Mouse (Mus musculus) kidney, embryonic 14.5 days (tissue): ENCODE measurements around the gene Tulp2. TPM values are rescaled to one million over a fixed set of nuclear protein-coding genes. Genes with fewer than 3 reads are reported as not detected.

Source experiments
- ATAC-seq: fragments of 200-750 bp; cut with Nextera tagmentation; 2 replicates; pipeline ENCODE4 v1.8.0; 2017; ENCODE audit warnings: moderate number of reproducible peaks, mild to moderate bottlenecking, moderate TSS enrichment, moderate library complexity; ENCODE audit not compliant: low FRiP score, low TSS enrichment
- H3K27ac ChIP-seq: fragments of 300-500 bp; sonication (generic); 2 replicates; pipeline ENCODE4 v1.5.1; 2014; ENCODE audit warnings: low read depth, mild to moderate bottlenecking, low read length, moderate library complexity, mixed read lengths
- H3K27me3 ChIP-seq: fragments of 300-500 bp; sonication (generic); 2 replicates; pipeline ENCODE4 v1.6.1; 2014; ENCODE audit warnings: mild to moderate bottlenecking, low read length; ENCODE audit not compliant: control insufficient read depth, insufficient read depth
- H3K36me3 ChIP-seq: fragments of 300-500 bp; sonication (generic); 2 replicates; pipeline ENCODE4 v1.6.1; 2014; ENCODE audit warnings: low read length, mixed read lengths; ENCODE audit not compliant: control insufficient read depth, insufficient read depth
- H3K4me1 ChIP-seq: fragments of 300-500 bp; sonication (generic); 2 replicates; pipeline ENCODE4 v1.6.1; 2014; ENCODE audit warnings: low read length, mixed read lengths; ENCODE audit not compliant: control insufficient read depth, insufficient read depth
- H3K4me2 ChIP-seq: fragments of 300-500 bp; sonication (generic); replicated peaks from 2 replicates; pipeline ENCODE4 v1.6.1; 2014; ENCODE audit warnings: low read depth, mild to moderate bottlenecking, low read length
- H3K4me3 ChIP-seq: fragments of 300-500 bp; sonication (generic); 2 replicates; pipeline ENCODE4 v1.5.1; 2014; ENCODE audit warnings: mild to moderate bottlenecking, low read length
- H3K9ac ChIP-seq: fragments of 300-500 bp; sonication (generic); 2 replicates; pipeline ENCODE4 v1.6.1; 2014; ENCODE audit warnings: low read depth, mild to moderate bottlenecking, low read length, moderate library complexity
- H3K9me3 ChIP-seq: fragments of 300-500 bp; sonication (generic); 2 replicates; pipeline ENCODE4 v1.6.1; 2016; ENCODE audit warnings: low read length; ENCODE audit not compliant: control insufficient read depth
- WGBS: fragments of 180-500 bp; shearing (Covaris S2); extraction: QIAGEN DNeasy Blood & Tissue Kit; methylation state at CpG from one replicate; pipeline ENCODE4 v1.1.7; 2014; 5-methylcytosine and 5-hydroxymethylcytosine counted together
- polyA plus RNA-seq: library from polyadenylated mRNA; unstranded; fragments of >200 nt; fragmentation: Nextera tagmentation; extraction: Ambion mirVana; gene quantifications from 2 replicates; pipeline ENCODE4 v1.2.1, GENCODE M21; 2014

Gene Tulp2
- polyA plus RNA-seq, 1 experiment from 2014 or later, result 0.64 TPM

DNA sequence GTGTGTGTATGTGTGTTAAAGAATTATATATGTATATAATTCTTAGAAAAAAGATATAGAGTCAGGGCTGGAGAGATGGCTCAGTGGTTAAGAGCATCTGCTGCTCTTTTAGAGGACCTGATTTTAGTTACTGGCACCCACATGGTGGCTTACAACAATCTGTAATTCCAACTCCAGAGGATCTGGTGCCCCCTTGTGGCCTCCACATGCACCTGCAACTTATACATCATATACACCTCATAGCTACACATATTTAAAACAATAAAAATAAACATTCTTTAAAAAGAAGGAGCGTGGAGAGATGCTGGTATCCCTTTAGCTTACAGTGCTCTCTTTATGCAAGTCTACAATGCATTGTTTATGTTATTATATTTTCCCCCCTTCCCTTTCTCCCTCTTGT lies 62.8 kb downstream of the Tulp2 start:
- Histone ChIP-seq H3K4me3 (no peak overlapping the region), H3K27me3 (no peaks in the 10 kb centered on the region), H3K9ac (no peak overlapping the region), H3K27ac (no peak overlapping the region), H3K4me2 (no peak overlapping the region), H3K9me3 (peaks cover 4% of the 10 kb centered on the region; the same call in 1 of the 2 replicates), H3K4me1 (no peaks in the 10 kb centered on the region), H3K36me3 (no peaks in the 10 kb centered on the region)
- 96% methylated on average over 1 of the region's 1 CpGs for WGBS
- ATAC-seq, result no peak

DNA sequence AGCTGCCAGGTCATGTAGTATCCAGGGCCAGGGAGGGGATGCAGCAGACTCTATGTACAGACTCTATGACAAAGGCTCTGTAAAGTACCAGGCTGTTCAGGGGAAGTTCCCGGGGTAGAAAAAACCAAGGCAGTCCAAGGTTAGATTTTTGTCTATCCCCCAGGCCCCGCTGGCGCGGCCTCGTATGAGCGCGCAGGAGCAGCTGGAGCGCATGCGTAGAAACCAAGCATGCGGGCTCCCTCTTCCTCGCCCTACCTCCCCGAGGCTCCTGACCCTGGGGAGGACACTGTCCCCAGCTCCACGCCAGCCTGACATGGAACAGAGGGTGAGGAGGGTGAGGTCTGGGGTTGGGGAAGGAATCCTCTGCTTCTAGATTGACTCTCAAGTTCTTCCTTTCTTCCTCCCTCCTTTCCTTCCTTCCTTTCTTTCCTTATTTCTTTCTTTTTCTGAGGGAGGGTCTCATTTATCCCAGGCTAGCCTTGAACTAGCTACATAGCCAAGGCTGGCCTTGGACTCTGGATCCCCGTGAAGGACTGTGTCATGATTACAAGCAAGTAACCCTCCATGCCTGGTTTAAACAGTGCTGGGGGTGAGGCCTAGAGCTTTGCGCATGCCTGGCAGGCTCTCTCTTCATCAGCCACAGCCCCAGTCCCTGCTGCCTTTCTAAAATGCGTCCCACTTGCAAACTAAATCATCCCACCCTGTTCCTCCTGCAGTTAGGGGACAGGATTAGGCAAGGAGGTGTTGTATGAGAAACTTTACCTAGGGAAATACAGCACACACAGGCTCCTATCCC lies 68.2 kb downstream of the Tulp2 start:
- Histone ChIP-seq H3K4me1 (peaks cover 3% of the 10 kb centered on the region), H3K4me3 (no peak overlapping the region), H3K4me2 (no peak overlapping the region), H3K9me3 (no peaks in the 10 kb centered on the region), H3K36me3 (no peaks in the 10 kb centered on the region), H3K9ac (no peak overlapping the region), H3K27ac (no peak overlapping the region), H3K27me3 (no peaks in the 10 kb centered on the region)
- no peak for ATAC-seq
- 90% methylated on average over 16 of the region's 16 CpGs for whole genome bisulfite sequencing

DNA sequence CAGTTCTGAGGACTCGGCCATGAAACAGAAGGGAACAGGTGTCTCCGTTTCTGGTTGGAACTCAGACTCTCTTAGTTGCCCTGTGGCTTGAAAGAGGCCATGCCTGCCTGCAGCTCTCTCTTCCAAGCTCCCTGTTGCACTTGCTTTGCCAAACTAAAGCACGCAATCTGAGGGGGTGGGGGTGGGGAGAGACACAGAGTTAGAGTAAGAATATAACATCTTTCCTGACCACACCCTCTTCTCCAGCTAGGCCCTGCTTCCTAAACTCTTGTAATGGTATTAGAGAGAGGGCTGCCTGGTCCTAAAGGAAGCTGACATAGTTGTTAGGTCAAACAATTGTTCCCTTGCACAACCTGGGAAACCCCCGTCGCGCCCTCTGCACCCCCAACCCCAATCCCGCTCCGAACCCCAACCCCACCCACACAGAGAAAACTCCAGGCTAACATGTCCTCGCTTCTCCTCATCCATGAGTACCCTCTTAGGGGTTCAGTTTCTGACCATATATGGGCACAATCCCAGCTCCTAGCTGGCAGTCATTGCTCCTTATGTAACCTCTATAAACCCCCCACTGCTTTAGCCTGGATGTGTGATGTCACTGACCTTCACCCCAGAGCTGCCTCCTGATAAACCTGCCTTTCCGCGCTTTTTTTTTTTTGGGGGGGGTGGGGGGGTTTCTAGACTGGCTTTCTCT lies 69.3 kb downstream of the Tulp2 start:
- ATAC-seq, result no peak
- H3K36me3 ChIP-seq, result no peaks in the 10 kb centered on the region
- no peaks in the 10 kb centered on the region for H3K9me3 ChIP-seq
- WGBS, result 79% methylated on average over 11 of the region's 11 CpGs
- no peak overlapping the region for H3K4me3 ChIP-seq
- H3K4me1 ChIP-seq, result peaks cover 6% of the 10 kb centered on the region
- H3K4me2 ChIP-seq, result no peak overlapping the region
- no peak overlapping the region for H3K27ac ChIP-seq
- no peaks in the 10 kb centered on the region for H3K27me3 ChIP-seq
- no peak overlapping the region for H3K9ac ChIP-seq

DNA sequence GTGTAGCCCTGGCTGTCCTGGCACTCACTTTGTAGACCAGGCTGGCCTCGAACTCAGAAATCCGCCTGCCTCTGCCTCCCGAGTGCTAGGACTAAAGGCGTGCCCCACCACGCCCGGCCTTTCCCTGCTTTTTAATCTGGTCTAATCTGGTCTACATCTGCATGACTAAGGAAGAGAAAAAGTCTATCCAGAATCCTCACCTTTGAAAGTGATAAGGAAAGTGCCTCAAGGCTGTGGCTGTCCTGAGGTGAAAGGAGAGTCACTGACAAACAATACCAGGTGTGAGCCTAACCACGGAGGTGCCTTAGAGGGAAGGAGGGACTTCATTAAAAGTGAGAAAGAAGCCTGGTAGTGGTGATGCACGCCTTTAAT lies 69.8 kb downstream of the Tulp2 start:
- no peaks in the 10 kb centered on the region for H3K27me3 ChIP-seq
- no peak overlapping the region for H3K4me3 ChIP-seq
- WGBS, result 80% methylated on average over 8 of the region's 8 CpGs
- H3K9me3 ChIP-seq, result no peaks in the 10 kb centered on the region
- no peaks in the 10 kb centered on the region for H3K36me3 ChIP-seq
- no peak overlapping the region for H3K27ac ChIP-seq
- ATAC-seq, result no peak
- no peak overlapping the region for H3K4me2 ChIP-seq
- peaks cover 8% of the 10 kb centered on the region for H3K4me1 ChIP-seq
- H3K9ac ChIP-seq, result no peak overlapping the region

DNA sequence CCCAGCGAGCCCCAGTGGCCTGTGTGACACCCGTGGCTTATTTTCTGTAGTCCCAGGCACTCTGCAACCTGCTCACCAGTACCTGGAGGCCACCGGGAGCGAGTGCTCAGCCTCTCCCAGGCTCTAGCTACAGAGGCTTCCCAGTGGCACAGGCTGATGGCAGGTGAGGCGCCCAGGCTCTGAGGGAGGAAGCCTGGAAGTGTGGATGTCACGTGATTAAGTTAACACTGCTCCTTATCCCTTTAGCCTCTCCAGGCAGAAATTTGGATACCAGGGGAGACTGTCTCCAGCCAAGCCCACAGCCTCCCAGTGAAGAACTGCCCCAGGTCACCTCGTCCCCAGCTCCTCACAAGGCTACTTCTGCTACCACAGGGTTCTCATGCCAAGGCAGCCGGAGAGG lies 71.8 kb downstream of the Tulp2 start:
- Histone ChIP-seq H3K36me3 (no peaks in the 10 kb centered on the region), H3K9me3 (no peaks in the 10 kb centered on the region), H3K27me3 (no peaks in the 10 kb centered on the region), H3K4me1 (peaks cover 8% of the 10 kb centered on the region), H3K4me3 (no peak overlapping the region), H3K27ac (no peak overlapping the region), H3K4me2 (no peak overlapping the region), H3K9ac (no peak overlapping the region)
- 62% methylated on average over 8 of the region's 8 CpGs for WGBS
- ATAC-seq, result no peak

DNA sequence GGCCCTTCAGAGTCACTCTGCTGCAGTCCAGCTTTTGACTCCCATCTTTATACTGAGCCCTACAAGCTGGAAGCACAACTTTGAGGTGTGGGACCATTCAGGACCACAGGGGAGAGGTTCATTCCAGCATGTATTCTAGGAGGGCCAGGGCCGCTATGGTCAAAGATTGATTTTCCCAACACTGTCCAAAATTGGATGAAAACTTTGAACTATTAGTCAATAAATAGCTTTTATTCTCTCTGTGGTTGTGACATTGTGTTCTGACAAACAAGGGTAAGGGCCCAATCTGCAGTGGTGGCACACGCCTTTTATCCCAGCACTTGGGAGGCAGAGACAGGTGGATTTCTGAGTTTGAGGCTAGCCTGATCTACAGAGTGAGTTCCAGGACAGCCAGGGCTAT lies 72.3 kb downstream of the Tulp2 start:
- H3K27ac ChIP-seq, result no peak overlapping the region
- H3K9ac ChIP-seq, result no peak overlapping the region

DNA sequence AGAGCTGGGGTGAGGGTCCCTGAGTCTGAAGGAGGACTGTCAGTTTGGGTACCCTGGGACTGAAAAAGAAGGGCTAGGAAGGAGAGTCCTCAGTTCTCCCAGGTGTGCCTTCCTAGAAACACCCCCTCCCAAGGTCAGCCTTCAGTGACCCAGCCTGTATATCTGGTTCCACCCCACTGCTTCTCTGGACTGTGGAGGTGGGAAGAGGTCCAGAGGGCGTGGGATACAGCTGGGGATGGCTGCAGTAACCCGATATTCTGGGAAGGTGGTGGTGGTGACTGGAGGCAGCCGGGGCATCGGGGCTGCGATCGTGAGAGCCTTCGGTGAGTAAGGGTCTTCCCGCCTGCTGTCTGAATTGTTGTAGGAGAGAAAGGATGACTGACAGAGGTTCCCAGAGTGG lies 73.1 kb downstream of the Tulp2 start, which contains the start of gene Hsd17b14:
TSS of gene Hsd17b14 (plus strand) at position 150 of the 400 bp plus-strand sequence.
- Histone ChIP-seq H3K4me2 (peak within 1 kb of the TSS; percentile 19; the same call in 1 of the 2 replicates), H3K4me3 (no peak within 1 kb of the TSS), H3K9me3 (no peaks in the 10 kb centered on the region), H3K36me3 (no peaks in the 10 kb centered on the region), H3K27ac (peak within 1 kb of the TSS; percentile 6; the same call in 1 of the 2 replicates), H3K27me3 (no peaks in the 10 kb centered on the region), H3K9ac (peak within 1 kb of the TSS; percentile 34), H3K4me1 (peaks cover 8% of the 10 kb centered on the region)
- peak; percentile 81 for ATAC-seq
- 4% methylated on average over 8 of the region's 8 CpGs for WGBS

More for the DNA sequence above, 72.3 kb downstream of the Tulp2 start:
- H3K27me3 ChIP-seq, result no peaks in the 10 kb centered on the region
- no peak for ATAC-seq
- H3K36me3 ChIP-seq, result no peaks in the 10 kb centered on the region
- H3K4me2 ChIP-seq, result no peak overlapping the region
- no peak overlapping the region for H3K4me3 ChIP-seq
- no peaks in the 10 kb centered on the region for H3K9me3 ChIP-seq
- 94% methylated on average over 2 of the region's 2 CpGs for WGBS
- H3K4me1 ChIP-seq, result peaks cover 8% of the 10 kb centered on the region

DNA sequence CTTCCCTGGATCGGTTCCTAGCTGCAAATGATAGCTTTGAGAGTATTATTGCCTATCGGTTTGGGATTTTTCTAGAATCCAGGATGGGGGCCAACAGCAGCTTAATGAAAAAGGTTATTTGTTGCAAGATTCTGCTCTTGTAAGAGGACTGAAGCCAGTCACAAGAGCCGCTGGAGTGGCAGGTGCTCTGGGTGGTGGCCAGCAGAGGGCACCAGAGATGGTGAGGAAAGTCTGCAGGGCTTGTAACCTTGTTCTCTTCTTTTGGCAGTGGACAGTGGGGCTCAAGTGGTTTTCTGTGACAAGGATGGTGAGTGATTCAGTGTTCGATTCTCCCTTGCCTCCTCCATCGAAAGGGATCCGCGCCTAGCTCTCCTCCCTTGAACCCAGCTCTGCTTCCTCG lies 74.1 kb downstream of the Tulp2 start:
- H3K9me3 ChIP-seq, result no peaks in the 10 kb centered on the region
- H3K4me2 ChIP-seq, result no peak overlapping the region
- H3K27me3 ChIP-seq, result no peaks in the 10 kb centered on the region
- WGBS, result 31% methylated on average over 8 of the region's 8 CpGs
- H3K4me1 ChIP-seq, result peaks cover 8% of the 10 kb centered on the region
- no peak for ATAC-seq
- no peaks in the 10 kb centered on the region for H3K36me3 ChIP-seq
- H3K9ac ChIP-seq, result no peak overlapping the region
- no peak overlapping the region for H3K4me3 ChIP-seq
- peak overlapping the region; percentile 37; the same call in 1 of the 2 replicates for H3K27ac ChIP-seq

DNA sequence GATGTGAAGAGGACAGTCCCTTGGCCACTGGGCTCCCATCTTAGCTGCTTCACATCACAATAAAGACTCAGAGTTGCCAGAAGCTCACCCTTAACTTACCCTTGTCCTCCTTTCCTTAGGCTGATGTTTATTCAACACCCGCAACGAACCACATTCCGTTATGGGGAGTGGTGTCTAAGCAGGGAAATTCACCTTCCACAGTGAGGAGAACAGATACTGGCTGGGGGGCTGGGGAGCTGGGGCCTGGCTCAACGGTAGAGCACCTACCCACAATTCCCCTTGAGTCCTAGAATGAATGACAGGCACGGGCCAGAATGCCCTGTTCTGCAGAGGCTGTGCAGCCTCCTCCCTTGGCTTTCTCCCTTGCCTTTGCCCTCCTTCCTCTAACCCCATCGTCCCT lies 77.2 kb downstream of the Tulp2 start:
- WGBS, result 50% methylated on average over 6 of the region's 6 CpGs
- Histone ChIP-seq H3K4me3 (no peak overlapping the region), H3K27me3 (no peaks in the 10 kb centered on the region), H3K36me3 (no peaks in the 10 kb centered on the region), H3K9me3 (no peaks in the 10 kb centered on the region), H3K4me2 (no peak overlapping the region), H3K4me1 (peaks cover 18% of the 10 kb centered on the region), H3K9ac (no peak overlapping the region), H3K27ac (no peak overlapping the region)
- ATAC-seq, result no peak
